Mouse (Mus musculus) midbrain, postnatal 0 days (tissue): ENCODE measurements around the gene Tox4. TPM values are rescaled to one million over a fixed set of nuclear protein-coding genes. Genes with fewer than 3 reads are reported as not detected.

Experiments
- ATAC-seq: fragments of 200-750 bp; cut with Nextera tagmentation; 2 replicates; pipeline ENCODE4 v1.8.0; 2017; ENCODE audit warnings: moderate number of reproducible peaks, mild to moderate bottlenecking, moderate TSS enrichment, moderate library complexity; ENCODE audit not compliant: low FRiP score
- DNase-seq: peaks from one replicate; pipeline ENCODE4 v3.0.0-alpha.2; 2015; ENCODE audit warnings: low spot score
- H3K27ac ChIP-seq: fragments of 300-500 bp; sonication (generic); 2 replicates; pipeline ENCODE4 v1.5.1; 2014; ENCODE audit warnings: low read depth, mild to moderate bottlenecking, low read length, mixed read lengths
- H3K27me3 ChIP-seq: fragments of 300-500 bp; sonication (generic); 2 replicates; pipeline ENCODE4 v1.6.1; 2014; ENCODE audit warnings: low read length, control low read depth, mixed read lengths; ENCODE audit not compliant: insufficient read depth
- H3K36me3 ChIP-seq: fragments of 300-500 bp; sonication (generic); 2 replicates; pipeline ENCODE4 v1.6.1; 2014; ENCODE audit warnings: low read length, control low read depth, mixed read lengths; ENCODE audit not compliant: insufficient read depth
- H3K4me1 ChIP-seq: fragments of 300-500 bp; sonication (generic); 2 replicates; pipeline ENCODE4 v1.6.1; 2014; ENCODE audit warnings: mild to moderate bottlenecking, control low read depth, antibody characterized with exemption, low read length, mixed read lengths; ENCODE audit not compliant: insufficient read depth
- H3K4me2 ChIP-seq: fragments of 300-500 bp; sonication (generic); 2 replicates; pipeline ENCODE4 v1.6.1; 2014; ENCODE audit warnings: low read depth, mild to moderate bottlenecking, low read length, mixed read lengths; ENCODE audit not compliant: poor library complexity, severe bottlenecking
- H3K4me3 ChIP-seq: fragments of 300-500 bp; sonication (generic); 2 replicates; pipeline ENCODE4 v1.5.1; 2014; ENCODE audit warnings: low read depth, mild to moderate bottlenecking, low read length, moderate library complexity
- H3K9ac ChIP-seq: fragments of 300-500 bp; sonication (generic); replicated peaks from 2 replicates; pipeline ENCODE4 v1.6.1; 2014; ENCODE audit warnings: mild to moderate bottlenecking, low read length, moderate library complexity, mixed read lengths; ENCODE audit not compliant: poor library complexity, severe bottlenecking
- H3K9me3 ChIP-seq: fragments of 300-500 bp; sonication (generic); 2 replicates; pipeline ENCODE4 v1.6.1; 2016; ENCODE audit warnings: low read length, control low read depth
- CTCF ChIP-seq: IDR thresholded peaks from 2 replicates; pipeline ENCODE4 v1.5.1; 2016; ENCODE audit warnings: antibody characterized with exemption, mild to moderate bottlenecking
- WGBS: fragments of 180-500 bp; shearing (Covaris S2); extraction: QIAGEN DNeasy Blood & Tissue Kit; methylation state at CpG from one replicate; pipeline ENCODE4 v1.1.7; 2014; 5-methylcytosine and 5-hydroxymethylcytosine counted together
- polyA plus RNA-seq: library from polyadenylated mRNA; unstranded; fragments of >200 nt; fragmentation: Nextera tagmentation; extraction: Ambion mirVana; gene quantifications from 2 replicates; pipeline ENCODE4 v1.2.1, GENCODE M21; 2015
- total RNA-seq: library from RNA; depleted of rRNA; stranded (reverse); fragments of >200 nt; gene quantifications from 2 replicates; pipeline ENCODE4 v1.2.3, GENCODE M21; 2014; rRNA removed

The Tox4 gene
- total RNA-seq, result 54.7 and 58.5 TPM in 2 replicates
- 44.9 and 47.7 TPM in 2 replicates for polyA plus RNA-seq

DNA sequence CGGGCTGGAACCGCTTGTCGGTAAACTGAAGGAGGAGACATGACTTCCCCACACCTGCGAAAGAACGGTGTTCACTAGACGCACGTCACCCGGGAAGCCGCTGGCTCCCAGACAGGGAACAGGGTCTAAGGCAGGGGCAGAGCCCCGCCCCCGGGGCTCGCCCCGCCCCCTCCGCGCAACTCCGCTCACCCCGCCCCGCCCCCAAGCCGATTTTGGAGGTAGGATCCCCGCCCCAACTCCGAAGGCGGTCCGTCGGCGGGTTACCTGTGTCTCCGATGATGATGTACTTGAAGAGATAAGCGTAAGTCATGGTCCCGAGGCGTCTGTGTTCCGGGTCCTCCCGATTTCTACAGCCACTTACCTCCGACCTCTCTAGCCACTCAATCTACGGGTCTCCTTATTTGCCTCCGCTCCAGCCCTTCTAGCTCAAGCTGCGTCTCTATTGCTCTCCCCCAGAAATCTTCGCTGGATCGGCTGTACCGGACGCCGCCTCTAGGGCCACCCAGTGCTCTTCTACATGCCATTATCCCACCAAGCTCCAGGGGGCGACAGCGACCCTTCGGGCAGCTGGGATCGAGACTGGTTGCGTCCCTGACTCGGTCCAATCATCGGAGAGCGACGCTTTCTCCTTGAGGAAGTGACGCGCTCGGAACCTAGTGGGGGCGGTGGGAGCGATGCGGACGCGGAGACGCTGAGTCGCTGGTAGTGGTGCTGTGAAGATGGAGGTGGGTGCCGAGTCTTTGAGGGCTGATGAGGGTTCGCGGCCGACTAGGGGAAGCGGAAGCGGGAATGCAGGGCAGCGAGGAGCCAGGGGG is at the start of gene Tox4, which contains the start of gene Rab2b:
Gene Tox4, plus strand, starts transcription at position 215 of the 815 bp plus-strand sequence.
Gene Rab2b, minus strand, starts transcription at position 614 of the 815 bp plus-strand sequence.
- Histone ChIP-seq H3K4me3 (peak within 1 kb of the TSS; percentile 85), H3K9ac (peak within 1 kb of the TSS; percentile 95), H3K27ac (peak within 1 kb of the TSS; percentile 85), H3K9me3 (no peaks in the 10 kb centered on the region), H3K4me2 (peak within 1 kb of the TSS; percentile 66), H3K4me1 (no peaks in the 10 kb centered on the region; the same call in 1 of the 2 replicates), H3K36me3 (peaks cover 8% of the 10 kb centered on the region; the same call in 1 of the 2 replicates), H3K27me3 (no peaks in the 10 kb centered on the region)
- peak; percentile 97 for ATAC-seq
- WGBS, result under 1% methylated on average over 63 of the region's 66 CpGs
- TF ChIP-seq CTCF, result peak; percentile 100
- DNase-seq, result peak; percentile 99

GRCm38 (mm10) chr14:52232249-52232648 is 46.7 kb upstream of the Tox4 start:
- ATAC-seq (no peak), DNase-seq (no peak)
- H3K27ac ChIP-seq, result no peak overlapping the region
- H3K4me3 ChIP-seq, result no peak overlapping the region
- no peak overlapping the region for H3K9ac ChIP-seq
- H3K27me3 ChIP-seq, result no peaks in the 10 kb centered on the region
- H3K4me2 ChIP-seq, result no peak overlapping the region
- H3K9me3 ChIP-seq, result no peaks in the 10 kb centered on the region
- no peak for TF ChIP-seq CTCF
- no peaks in the 10 kb centered on the region for H3K4me1 ChIP-seq
- peaks cover 66% of the 10 kb centered on the region for H3K36me3 ChIP-seq
- WGBS, result 94% methylated on average over 6 of the region's 6 CpGs

- H3K4me3 ChIP-seq, result no peak overlapping the region
- ATAC-seq (no peak), DNase-seq (no peak)
- H3K9me3 ChIP-seq, result no peaks in the 10 kb centered on the region
- H3K9ac ChIP-seq, result no peak overlapping the region
- H3K4me1 ChIP-seq, result no peaks in the 10 kb centered on the region
- TF ChIP-seq CTCF, result no peak
- WGBS, result 94% methylated on average over 7 of the region's 7 CpGs
- no peak overlapping the region for H3K4me2 ChIP-seq
- H3K27me3 ChIP-seq, result no peaks in the 10 kb centered on the region
- no peak overlapping the region for H3K27ac ChIP-seq
- peaks cover 51% of the 10 kb centered on the region for H3K36me3 ChIP-seq
Observed at GRCm38 (mm10) chr14:52235165-52235564, 43.8 kb upstream of the Tox4 start.

DNA sequence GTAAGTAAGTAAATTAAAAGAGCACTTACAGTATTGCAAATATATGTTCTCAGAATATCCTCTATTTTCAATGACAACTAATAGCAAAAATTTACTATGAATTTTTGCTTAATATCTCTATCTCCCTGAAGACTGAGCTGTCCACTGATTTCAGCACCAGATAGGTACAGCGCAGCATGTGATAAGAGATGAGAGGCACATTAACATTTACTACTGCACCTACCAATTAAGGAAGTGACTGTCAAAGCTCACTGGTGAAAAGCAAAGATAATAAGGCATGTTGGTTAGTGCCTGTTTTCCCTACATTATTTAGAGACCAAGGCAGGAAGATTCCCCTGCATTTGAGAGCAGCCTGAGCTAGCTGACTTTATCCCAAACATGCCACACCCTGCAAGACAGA is 42.7 kb upstream of the Tox4 start:
- H3K9me3 ChIP-seq, result no peaks in the 10 kb centered on the region
- no peaks in the 10 kb centered on the region for H3K4me1 ChIP-seq
- no peak overlapping the region for H3K27ac ChIP-seq
- peaks cover 46% of the 10 kb centered on the region for H3K36me3 ChIP-seq
- DNase-seq (no peak), ATAC-seq (no peak)
- H3K27me3 ChIP-seq, result no peaks in the 10 kb centered on the region
- 97% methylated on average over 1 of the region's 1 CpGs for WGBS
- no peak overlapping the region for H3K4me3 ChIP-seq
- H3K4me2 ChIP-seq, result no peak overlapping the region
- TF ChIP-seq CTCF, result no peak
- no peak overlapping the region for H3K9ac ChIP-seq

DNA sequence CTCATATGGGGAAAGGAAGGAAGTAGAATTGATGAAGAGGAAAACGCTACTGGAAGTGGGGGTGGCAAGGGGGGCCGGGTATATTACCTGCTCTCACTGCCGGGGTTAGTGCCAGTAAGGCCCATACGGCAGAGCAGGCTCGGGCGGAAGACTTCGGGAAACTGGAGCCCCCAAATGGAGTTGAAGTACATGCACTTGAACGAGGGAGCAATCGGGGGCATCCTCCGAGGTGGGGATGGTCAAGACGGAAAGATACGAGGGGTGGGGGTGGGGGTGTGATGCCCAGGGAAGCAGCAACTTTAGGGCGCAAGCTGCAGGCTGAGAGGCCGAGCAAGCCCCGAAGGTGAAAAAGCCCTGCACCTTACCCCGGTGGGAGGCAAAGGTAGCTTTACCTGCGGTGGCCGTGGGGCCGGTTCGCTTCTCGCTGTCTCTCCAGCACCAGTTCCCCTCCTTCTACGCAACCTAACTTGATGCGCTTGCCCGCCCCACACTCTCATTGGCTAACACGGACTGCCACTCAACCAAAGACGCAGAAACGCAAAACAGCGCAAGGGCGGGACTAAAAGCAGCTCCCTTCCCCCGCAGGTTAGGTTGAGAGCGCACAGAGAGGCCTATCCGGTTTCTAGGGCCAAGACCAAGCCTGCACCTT is 34.8 kb upstream of the Tox4 start:
- Histone ChIP-seq H3K4me2 (peak overlapping the region; percentile 83), H3K4me1 (no peaks in the 10 kb centered on the region; the same call in 1 of the 2 replicates), H3K9ac (peak overlapping the region; percentile 77), H3K36me3 (no peaks in the 10 kb centered on the region), H3K4me3 (peak overlapping the region; percentile 63), H3K27me3 (no peaks in the 10 kb centered on the region), H3K27ac (peak overlapping the region; percentile 60), H3K9me3 (no peaks in the 10 kb centered on the region)
- DNase-seq (peak; percentile 99), ATAC-seq (peak; percentile 99)
- under 1% methylated on average over 32 of the region's 32 CpGs for WGBS
- TF ChIP-seq CTCF, result no peak

- peak overlapping the region; percentile 63 for H3K4me3 ChIP-seq
Observed at GRCm38 (mm10) chr14:52244690-52245042, 34.3 kb upstream of the Tox4 start.

More at GRCm38 (mm10) chr14:52244690-52245042, 34.3 kb upstream of the Tox4 start:
- 10% methylated on average over 7 of the region's 7 CpGs for WGBS
- Histone ChIP-seq H3K36me3 (no peaks in the 10 kb centered on the region), H3K4me2 (peak overlapping the region; percentile 83), H3K27me3 (no peaks in the 10 kb centered on the region), H3K27ac (peak overlapping the region; percentile 60), H3K9ac (peak overlapping the region; percentile 77), H3K4me1 (no peaks in the 10 kb centered on the region; the same call in 1 of the 2 replicates), H3K9me3 (no peaks in the 10 kb centered on the region)
- DNase-seq (no peak), ATAC-seq (peak; percentile 79; the same call in 1 of the 2 replicates)
- TF ChIP-seq CTCF, result no peak
